Comparison of ENCODE assay signal across 8 mouse cellular contexts in genomic region chr16:23100099-23100575, GRCm38 (mm10). TPM values are rescaled to one million over a fixed set of nuclear protein-coding genes. Genes with fewer than 3 reads are reported as not detected.
DNase-seq lines count a peak whose midpoint lies in the region; ATAC-seq and TF ChIP-seq lines count a peak whose summit lies in the region.

No protein-coding gene starts in this region.

- DNase-seq in heart, adult 2 months = peak in 1 of 2 experiments; percentile 45
- no peak for DNase-seq in heart, adult 9 months (ENCODE audit: low spot score in 2 of 2)
- peak; percentile 52 for DNase-seq in embryo, embryonic 10 days (ENCODE audit: low spot score)
- peak; percentile 57 for DNase-seq in hindbrain, embryonic 10.5 days (ENCODE audit: low spot score)
- DNase-seq in liver, embryonic 14.5 days (ENCODE audit: low read depth in 3 of 3, low spot score in 3 of 3) = no peak
- DNase-seq in retina, embryonic 14.5 days (ENCODE audit: low spot score) = peak; percentile 51
- no peak for DNase-seq in left cerebral cortex, postnatal 4 days
- no peak for DNase-seq in gastrocnemius, postnatal 36 days

- H3K9me3 ChIP-seq in hindbrain, embryonic 10.5 days = no peaks in the 10 kb centered on the region
- H3K9me3 ChIP-seq in liver, embryonic 14.5 days (ENCODE audit: control insufficient read depth, low read length) = no peaks in the 10 kb centered on the region

- H3K27me3 ChIP-seq in heart, adult 2 months (ENCODE audit: control insufficient read depth, insufficient read depth, low read length) = no peaks in the 10 kb centered on the region
- peaks cover 18% of the 10 kb centered on the region for H3K27me3 ChIP-seq in hindbrain, embryonic 10.5 days (ENCODE audit: insufficient read depth, poor library complexity, severe bottlenecking)
- H3K27me3 ChIP-seq in liver, embryonic 14.5 days (ENCODE audit: control insufficient read depth, insufficient read depth, low read length) = peaks cover 4% of the 10 kb centered on the region; the same call in 1 of the 2 replicates

- H3K4me2 ChIP-seq in liver, embryonic 14.5 days (ENCODE audit: low read depth) = peak overlapping the region; percentile 52

- TF ChIP-seq CTCF in heart, adult 2 months (IDR thresholded peaks at IDR 0.05) = no peak
- no peak for TF ChIP-seq CTCF in liver, embryonic 14.5 days (IDR thresholded peaks at IDR 0.05; ENCODE audit: low read depth)

- intact Hi-C loops in heart, adult 2 months (cut with DNase I) = no loop called here
- intact Hi-C loops in left cerebral cortex, postnatal 4 days (cut with DNase I) = no loop called here
- intact Hi-C loops in gastrocnemius, postnatal 36 days (cut with DNase I) = no loop called here

- WGBS in heart, adult 2 months = 21% methylated on average over 9 of the region's 9 CpGs
- under 1% methylated on average over 9 of the region's 9 CpGs for WGBS in hindbrain, embryonic 10.5 days
- 5% methylated on average over 9 of the region's 9 CpGs for WGBS in liver, embryonic 14.5 days (ENCODE audit: insufficient replicate concordance)

- no peak overlapping the region for H3K27ac ChIP-seq in heart, adult 2 months
- H3K27ac ChIP-seq in hindbrain, embryonic 10.5 days = peak overlapping the region; percentile 59
- H3K27ac ChIP-seq in liver, embryonic 14.5 days = no peak overlapping the region

- no peak for ATAC-seq in liver, embryonic 14.5 days (ENCODE audit: insufficient read depth)

- peak overlapping the region; percentile 3 for H3K4me3 ChIP-seq in heart, adult 2 months
- peak overlapping the region; percentile 52 for H3K4me3 ChIP-seq in hindbrain, embryonic 10.5 days
- H3K4me3 ChIP-seq in liver, embryonic 14.5 days (ENCODE audit: insufficient read depth in 1 of 2, low read depth in 2 of 2, low read length in 2 of 2) = peak overlapping the region; percentile 23 to 31

- no peak for TF ChIP-seq EP300 in heart, adult 2 months (IDR thresholded peaks at IDR 0.05; ENCODE audit: insufficient read depth, low read depth, low read length)
- TF ChIP-seq EP300 in liver, embryonic 14.5 days (IDR thresholded peaks at IDR 0.05; ENCODE audit: low read depth) = no peak

- no peaks in the 10 kb centered on the region for H3K79me2 ChIP-seq in heart, adult 2 months (replicated peaks; ENCODE audit: control insufficient read depth, insufficient read depth, low read length)

- H3K4me1 ChIP-seq in heart, adult 2 months (ENCODE audit: control insufficient read depth, insufficient read depth, low read length) = peaks cover 3% of the 10 kb centered on the region; the same call in 1 of the 2 replicates
- H3K4me1 ChIP-seq in hindbrain, embryonic 10.5 days (replicated peaks) = peaks cover 24% of the 10 kb centered on the region
- peaks cover 6 to 8% of the 10 kb centered on the region in 2 experiments for H3K4me1 ChIP-seq in liver, embryonic 14.5 days (replicated peaks; ENCODE audit: control insufficient read depth in 2 of 2, insufficient read depth in 2 of 2, low read length in 1 of 2)

- TF ChIP-seq POLR2A in heart, adult 2 months (IDR thresholded peaks at IDR 0.05; ENCODE audit: insufficient read depth, low read depth, low read length) = no peak

- no peaks in the 10 kb centered on the region for H3K36me3 ChIP-seq in heart, adult 2 months (ENCODE audit: control insufficient read depth, insufficient read depth, low read length)
- no peaks in the 10 kb centered on the region for H3K36me3 ChIP-seq in hindbrain, embryonic 10.5 days
- no peaks in the 10 kb centered on the region for H3K36me3 ChIP-seq in liver, embryonic 14.5 days (replicated peaks; ENCODE audit: control insufficient read depth, insufficient read depth, low read depth)

- H3K9ac ChIP-seq in heart, adult 2 months (ENCODE audit: low read depth, low read length) = peak overlapping the region; percentile 40
- H3K9ac ChIP-seq in liver, embryonic 14.5 days (replicated peaks) = 0 out of 2 replicates have a peak overlapping the region, but pooled peaks have one; percentile 18

RNA-seq across cellular contexts. Expression of gene Eif4a2, which starts 7.1 kb away (rescaled TPM):
- 100 to 1,000 TPM; 337 to 385 TPM for total RNA-seq in heart, adult 2 months (2021)
- polyA plus RNA-seq in heart, adult 2 months (2012; rRNA removed) = 128 and 287 TPM in 2 replicates
- 133 and 157 TPM in 2 replicates for polyA plus RNA-seq in hindbrain, embryonic 10.5 days (2016; fragmentation: Nextera tagmentation; extraction: Ambion mirVana)
- 111 and 159 TPM in 2 replicates for polyA plus RNA-seq in liver, embryonic 14.5 days (2012; rRNA removed)
- 55.9 and 66.5 TPM in 2 replicates for polyA plus RNA-seq in liver, embryonic 14.5 days (2014; fragmentation: Nextera tagmentation; extraction: Ambion mirVana)
- total RNA-seq in left cerebral cortex, postnatal 4 days (2021) = 100 to 1,000 TPM; 666 to 672 TPM
- 100 to 1,000 TPM; 380 to 417 TPM for total RNA-seq in gastrocnemius, postnatal 36 days (2021)

RNA-seq across cellular contexts. Expression of gene Rfc4, which starts 27.4 kb away (rescaled TPM):
- 1 to 10 TPM; 6.2 to 7.3 TPM for total RNA-seq in heart, adult 2 months (2021)
- polyA plus RNA-seq in heart, adult 2 months (2012; rRNA removed) = 1.5 and 1.6 TPM in 2 replicates
- 190 and 227 TPM in 2 replicates for polyA plus RNA-seq in hindbrain, embryonic 10.5 days (2016; fragmentation: Nextera tagmentation; extraction: Ambion mirVana)
- 6.5 and 17.1 TPM in 2 replicates for polyA plus RNA-seq in liver, embryonic 14.5 days (2012; rRNA removed)
- 177 and 178 TPM in 2 replicates for polyA plus RNA-seq in liver, embryonic 14.5 days (2014; fragmentation: Nextera tagmentation; extraction: Ambion mirVana)
- total RNA-seq in left cerebral cortex, postnatal 4 days (2021) = 10 to 100 TPM in 1 of 2 experiments, 1 to 10 TPM in 1; 9.7 to 11.5 TPM
- total RNA-seq in gastrocnemius, postnatal 36 days (2021) = 1 to 10 TPM; 5.8 to 7.1 TPM

RNA-seq across cellular contexts. Expression of gene Kng1, which starts 42.5 kb away (rescaled TPM):
- total RNA-seq in heart, adult 2 months (2021) = not detected
- 0.50 TPM in 1 of 2 replicates, not detected in the other for polyA plus RNA-seq in heart, adult 2 months (2012; rRNA removed)
- not detected in 2 replicates for polyA plus RNA-seq in hindbrain, embryonic 10.5 days (2016; fragmentation: Nextera tagmentation; extraction: Ambion mirVana)
- polyA plus RNA-seq in liver, embryonic 14.5 days (2012; rRNA removed) = 162 and 225 TPM in 2 replicates
- polyA plus RNA-seq in liver, embryonic 14.5 days (2014; fragmentation: Nextera tagmentation; extraction: Ambion mirVana) = 513 and 583 TPM in 2 replicates
- not detected for total RNA-seq in left cerebral cortex, postnatal 4 days (2021)
- under 1 TPM in 1 of 2 experiments, not detected in 1; 0.43 TPM for total RNA-seq in gastrocnemius, postnatal 36 days (2021)

RNA-seq across cellular contexts. Expression of gene Adipoq, which starts 46.2 kb away (rescaled TPM):
- total RNA-seq in heart, adult 2 months (2021) = 10 to 100 TPM in 1 of 2 experiments, 1 to 10 TPM in 1; 5.9 to 13.6 TPM
- polyA plus RNA-seq in heart, adult 2 months (2012; rRNA removed) = 26.4 and 52.5 TPM in 2 replicates
- not detected in 2 replicates for polyA plus RNA-seq in hindbrain, embryonic 10.5 days (2016; fragmentation: Nextera tagmentation; extraction: Ambion mirVana)
- not detected in 2 replicates for polyA plus RNA-seq in liver, embryonic 14.5 days (2012; rRNA removed)
- polyA plus RNA-seq in liver, embryonic 14.5 days (2014; fragmentation: Nextera tagmentation; extraction: Ambion mirVana) = not detected in 2 replicates
- not detected for total RNA-seq in left cerebral cortex, postnatal 4 days (2021)
- total RNA-seq in gastrocnemius, postnatal 36 days (2021) = 10 to 100 TPM in 1 of 2 experiments, 1 to 10 TPM in 1; 5.6 to 13.1 TPM

Comparison
In these comparisons a context has a peak if more than half of its experiments do, and no peak if none do; other contexts are left out.
1. DNase-seq: peak in embryo, embryonic 10 days (single experiment), hindbrain, embryonic 10.5 days (single experiment) and retina, embryonic 14.5 days (single experiment); none in heart, adult 9 months (0 of 2), liver, embryonic 14.5 days (0 of 3), left cerebral cortex, postnatal 4 days (single experiment) and gastrocnemius, postnatal 36 days (0 of 2).
2. Peak in every context shown above with its lines, with median percentiles within 50 percentile points of each other: H3K4me3 ChIP-seq.